Mouse (Mus musculus) cortical plate, adult 2 months (tissue): Measurements from ENCODE around the gene Golm1.

Experiments used
- CTCF ChIP-seq: fragments of 200-500 bp; IDR thresholded peaks from 2 replicates; pipeline ENCODE4 v1.5.1; 2011; ENCODE audit warnings: mild to moderate bottlenecking, control low read depth, low read length; ENCODE audit not compliant: insufficient read depth; ENCODE audit errors: extremely low read depth
- POLR2A ChIP-seq: fragments of 200-500 bp; IDR thresholded peaks from 2 replicates; pipeline ENCODE4 v1.6.1; 2011; ENCODE audit warnings: mild to moderate bottlenecking, low read length, control low read depth; ENCODE audit not compliant: insufficient read depth; ENCODE audit errors: extremely low read depth

DNA sequence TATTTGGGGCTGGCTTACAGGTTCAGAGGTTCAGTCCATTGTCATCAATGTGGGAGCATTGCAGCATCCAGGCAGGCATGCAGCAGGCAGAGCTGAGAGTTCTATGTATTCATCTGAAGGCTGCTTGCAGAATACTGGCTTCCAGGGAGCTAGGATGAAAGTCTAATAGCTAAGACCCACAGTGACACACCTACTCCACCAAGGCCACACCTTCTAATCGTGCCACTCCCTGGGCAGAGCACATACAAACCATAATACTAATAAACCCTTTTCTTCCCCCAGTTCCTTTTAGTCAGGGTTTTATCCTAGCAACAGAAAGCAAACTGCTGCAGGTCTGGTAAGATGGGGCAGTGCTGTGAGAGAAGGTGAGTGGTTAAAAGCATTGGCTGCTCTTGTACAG, 83.0 kb downstream of the Golm1 start:
- TF ChIP-seq POLR2A = no peak
- no peak for TF ChIP-seq CTCF
